ENCODE assay signal across 8 mouse cellular contexts in the genomic region with DNA sequence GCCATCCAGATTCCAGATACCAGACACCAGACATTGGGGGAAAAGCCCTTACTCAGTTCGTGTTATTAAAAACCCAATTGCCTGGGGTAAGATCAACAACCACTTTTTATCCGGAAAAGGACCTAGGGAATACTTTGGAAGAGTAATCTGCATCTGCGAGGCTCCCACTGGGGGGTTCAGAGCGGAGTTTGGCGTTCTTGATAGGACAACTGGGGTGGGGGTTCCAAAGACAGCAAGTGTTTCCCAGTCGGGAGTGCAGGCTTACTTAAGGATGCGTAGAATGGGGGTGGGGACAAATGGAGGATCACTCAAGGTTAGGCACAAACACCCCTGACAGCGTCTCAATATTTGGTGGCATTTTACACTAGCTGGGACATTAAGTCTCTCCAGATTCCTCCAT. TPM values are rescaled to one million over a fixed set of nuclear protein-coding genes. Genes with fewer than 3 reads are reported as not detected.
DNase-seq lines count a peak whose midpoint lies in the region; ATAC-seq and TF ChIP-seq lines count a peak whose summit lies in the region.

No protein-coding gene starts in this region.

- peak overlapping the region; percentile 99 for H3K27ac ChIP-seq in gastrocnemius, adult 2 months
- H3K27ac ChIP-seq in ES-Bruce4 (ENCODE audit: insufficient read depth, low read length): no peak overlapping the region
- no peak overlapping the region for H3K27ac ChIP-seq in forebrain, embryonic 13.5 days
- H3K27ac ChIP-seq in liver, embryonic 12.5 days: no peak overlapping the region

- H3K36me3 ChIP-seq in ES-Bruce4 (ENCODE audit: control insufficient read depth, insufficient read depth, low read length, poor library complexity, severe bottlenecking): no peaks in the 10 kb centered on the region
- peaks cover 2% of the 10 kb centered on the region; the same call in 1 of the 2 replicates for H3K36me3 ChIP-seq in forebrain, embryonic 13.5 days (ENCODE audit: poor library complexity, severe bottlenecking)
- no peaks in the 10 kb centered on the region for H3K36me3 ChIP-seq in liver, embryonic 12.5 days

- H3K4me3 ChIP-seq in gastrocnemius, adult 2 months: peak overlapping the region; percentile 83
- H3K4me3 ChIP-seq in ES-Bruce4 (ENCODE audit: low read depth, low read length): no peak overlapping the region
- H3K4me3 ChIP-seq in forebrain, embryonic 13.5 days: peak overlapping the region; percentile 65
- H3K4me3 ChIP-seq in liver, embryonic 12.5 days: peak overlapping the region; percentile 62; the same call in 1 of the 2 replicates

- no peaks in the 10 kb centered on the region for H3K27me3 ChIP-seq in ES-Bruce4 (ENCODE audit: control insufficient read depth, insufficient read depth, low read length, poor library complexity, severe bottlenecking)
- peaks cover 10% of the 10 kb centered on the region for H3K27me3 ChIP-seq in forebrain, embryonic 13.5 days
- peaks cover 42% of the 10 kb centered on the region for H3K27me3 ChIP-seq in liver, embryonic 12.5 days (replicated peaks)

- TF ChIP-seq EP300 in ES-Bruce4 (IDR thresholded peaks at IDR 0.05; ENCODE audit: insufficient read depth, low read depth, low read length): no peak

- TF ChIP-seq CTCF in gastrocnemius, adult 2 months (IDR thresholded peaks at IDR 0.05): no peak
- TF ChIP-seq CTCF in ES-Bruce4 (IDR thresholded peaks at IDR 0.05; ENCODE audit: low read depth, low read length): no peak

- intact Hi-C loops in gastrocnemius, adult 2 months (cut with DNase I): loop anchor here (2.0 to 5.0 kb wide), 2 partner anchors 69 to 119 kb away; a partner anchor contains a TSS

- no peak for DNase-seq in gastrocnemius, adult 2 months
- DNase-seq in gastrocnemius, adult 18-20 months (ENCODE audit: low spot score): no peak
- DNase-seq in adipocyte (ENCODE audit: low spot score): no peak

- peaks cover 2% of the 10 kb centered on the region for H3K4me1 ChIP-seq in ES-Bruce4 (ENCODE audit: control insufficient read depth, insufficient read depth, low read length)
- peaks cover 12% of the 10 kb centered on the region for H3K4me1 ChIP-seq in forebrain, embryonic 13.5 days
- H3K4me1 ChIP-seq in liver, embryonic 12.5 days: peaks cover 15% of the 10 kb centered on the region

- no peak for TF ChIP-seq POLR2A in ES-Bruce4 (IDR thresholded peaks at IDR 0.05; ENCODE audit: insufficient read depth, low read length)

- no peaks in the 10 kb centered on the region for H3K9me3 ChIP-seq in ES-Bruce4 (replicated peaks; ENCODE audit: control insufficient read depth, insufficient read depth, low read length, poor library complexity, severe bottlenecking)
- H3K9me3 ChIP-seq in forebrain, embryonic 13.5 days (replicated peaks): no peaks in the 10 kb centered on the region
- H3K9me3 ChIP-seq in liver, embryonic 12.5 days (replicated peaks): no peaks in the 10 kb centered on the region

- H3K9ac ChIP-seq in ES-Bruce4 (ENCODE audit: low read depth, poor library complexity, severe bottlenecking): peak overlapping the region; percentile 83
- H3K9ac ChIP-seq in forebrain, embryonic 13.5 days: peak overlapping the region; percentile 82
- H3K9ac ChIP-seq in liver, embryonic 12.5 days: no peak overlapping the region

- H3K4me2 ChIP-seq in forebrain, embryonic 13.5 days: peak overlapping the region; percentile 92
- peak overlapping the region; percentile 89 for H3K4me2 ChIP-seq in liver, embryonic 12.5 days

- no peak for ATAC-seq in forebrain, embryonic 13.5 days
- ATAC-seq in liver, embryonic 12.5 days: no peak
- no peak for ATAC-seq in activated CD4-positive, CD25-positive, alpha-beta regulatory T cell, adult 4 months
- ATAC-seq in CD4-positive, CD25-positive, alpha-beta regulatory T cell, adult 4 months: no peak

- WGBS in forebrain, embryonic 13.5 days: 11% methylated on average over 8 of the region's 8 CpGs
- WGBS in liver, embryonic 12.5 days (ENCODE audit: insufficient replicate concordance): 34% methylated on average over 8 of the region's 8 CpGs

RNA-seq across cellular contexts. Expression of a gene that starts 1.5 kb away (rescaled TPM):
- 1 to 10 TPM; 5.9 to 7.3 TPM for total RNA-seq in gastrocnemius, adult 2 months (2021)
- 1 to 10 TPM; 4.3 to 6.5 TPM for total RNA-seq in gastrocnemius, adult 18-20 months (2021)
- 6.0 and 7.9 TPM in 2 replicates for polyA plus RNA-seq in ES-Bruce4 (2011; ENCODE audit: insufficient read depth, insufficient read length, low read depth, missing spikeins)
- polyA plus RNA-seq in forebrain, embryonic 13.5 days (2015; fragmentation: Nextera tagmentation; extraction: Ambion mirVana): 20.9 and 22.7 TPM in 2 replicates
- 2.6 and 3.1 TPM in 2 replicates for polyA plus RNA-seq in liver, embryonic 12.5 days (2016; fragmentation: Nextera tagmentation; extraction: Ambion mirVana)
- polyA plus RNA-seq in activated CD4-positive, CD25-positive, alpha-beta regulatory T cell, adult 4 months (2017; shearing (Covaris generic)): 1 to 10 TPM; 1.5 to 1.8 TPM
- 1 to 10 TPM; 2.9 to 3.1 TPM for polyA plus RNA-seq in CD4-positive, CD25-positive, alpha-beta regulatory T cell, adult 4 months (2017; shearing (Covaris generic))

RNA-seq across cellular contexts. Expression of a gene that starts 42.7 kb away (rescaled TPM):
- total RNA-seq in gastrocnemius, adult 2 months (2021): 10 to 100 TPM; 24.2 to 28.2 TPM
- total RNA-seq in gastrocnemius, adult 18-20 months (2021): 10 to 100 TPM; 24.8 to 46.2 TPM
- polyA plus RNA-seq in ES-Bruce4 (2011; ENCODE audit: insufficient read depth, insufficient read length, low read depth, missing spikeins): 15.8 and 18.3 TPM in 2 replicates
- 7.1 and 8.5 TPM in 2 replicates for polyA plus RNA-seq in forebrain, embryonic 13.5 days (2015; fragmentation: Nextera tagmentation; extraction: Ambion mirVana)
- 0.68 and 0.79 TPM in 2 replicates for polyA plus RNA-seq in liver, embryonic 12.5 days (2016; fragmentation: Nextera tagmentation; extraction: Ambion mirVana)
- under 1 TPM; 0.15 to 0.29 TPM for polyA plus RNA-seq in activated CD4-positive, CD25-positive, alpha-beta regulatory T cell, adult 4 months (2017; shearing (Covaris generic))
- under 1 TPM; 0.14 to 0.42 TPM for polyA plus RNA-seq in CD4-positive, CD25-positive, alpha-beta regulatory T cell, adult 4 months (2017; shearing (Covaris generic))
